Mouse (Mus musculus) liver, embryonic 14.5 days (tissue): Measurements from ENCODE around the gene Adh5. TPM values are rescaled to one million over a fixed set of nuclear protein-coding genes. Genes with fewer than 3 reads are reported as not detected.

Source experiments
- ATAC-seq: fragments of 200-750 bp; cut with Nextera tagmentation; 2 replicates; pipeline ENCODE4 v1.8.0; 2017; ENCODE audit warnings: moderate number of reproducible peaks, mild to moderate bottlenecking, moderate library complexity; ENCODE audit not compliant: insufficient read depth
- DNase-seq, 3 experiments: peaks; one replicate each; pipeline ENCODE4 v3.0.0-alpha.2; 2012 to 2013; ENCODE audit warnings: low read depth in 3 of 3, low spot score in 3 of 3
- H3K27ac ChIP-seq: fragments of 300-500 bp; sonication (generic); 2 replicates; pipeline ENCODE4 v1.5.1; 2014; ENCODE audit warnings: moderate library complexity, mild to moderate bottlenecking, control low read depth, inconsistent platforms
- H3K27me3 ChIP-seq: fragments of 300-500 bp; sonication (generic); 2 replicates; pipeline ENCODE4 v1.6.1; 2014; ENCODE audit warnings: mild to moderate bottlenecking, low read length, moderate library complexity; ENCODE audit not compliant: control insufficient read depth, insufficient read depth
- H3K36me3 ChIP-seq: fragments of 300-500 bp; sonication (generic); replicated peaks from 2 replicates; pipeline ENCODE4 v1.6.1; 2014; ENCODE audit warnings: low read depth; ENCODE audit not compliant: control insufficient read depth, insufficient read depth
- H3K4me1 ChIP-seq, 2 experiments: fragments of 200-500 bp in 1 of 2; fragments of 300-500 bp in 1 of 2; sonication (generic) in 1 of 2; replicated peaks; 2 replicates each; pipeline ENCODE4 v1.6.1; 2012 to 2014; ENCODE audit warnings: antibody characterized with exemption in 1 of 2, inconsistent platforms in 1 of 2, low read length in 1 of 2; ENCODE audit not compliant: control insufficient read depth in 2 of 2, insufficient read depth in 2 of 2
- H3K4me2 ChIP-seq: fragments of 300-500 bp; sonication (generic); 2 replicates; pipeline ENCODE4 v1.6.1; 2014; ENCODE audit warnings: low read depth, mild to moderate bottlenecking, control low read depth, moderate library complexity
- H3K4me3 ChIP-seq, 2 experiments: fragments of 200-500 bp in 1 of 2; fragments of 300-500 bp in 1 of 2; sonication (generic) in 1 of 2; 2 replicates each; pipeline ENCODE4 v1.5.1; 2012 to 2014; ENCODE audit warnings: low read depth in 2 of 2, low read length in 2 of 2, mild to moderate bottlenecking in 2 of 2, control low read depth in 1 of 2, inconsistent platforms in 1 of 2, moderate library complexity in 1 of 2; ENCODE audit not compliant: insufficient read depth in 1 of 2
- H3K9ac ChIP-seq: fragments of 300-500 bp; sonication (generic); replicated peaks from 2 replicates; pipeline ENCODE4 v1.6.1; 2014; ENCODE audit warnings: mild to moderate bottlenecking, control low read depth, moderate library complexity
- H3K9me3 ChIP-seq: fragments of 300-500 bp; sonication (generic); 2 replicates; pipeline ENCODE4 v1.6.1; 2016; ENCODE audit warnings: low read length, mixed read lengths; ENCODE audit not compliant: control insufficient read depth
- CTCF ChIP-seq: IDR thresholded peaks from 2 replicates; pipeline ENCODE4 v1.5.1; 2016; ENCODE audit warnings: antibody characterized with exemption, low read depth, control low read depth
- EP300 ChIP-seq: IDR thresholded peaks from 2 replicates; pipeline ENCODE4 v1.6.1; 2016; ENCODE audit warnings: antibody characterized with exemption, low read depth
- WGBS: fragments of 180-500 bp; shearing (Covaris S2); extraction: QIAGEN DNeasy Blood & Tissue Kit; methylation state at CpG from one replicate; pipeline ENCODE4 v1.1.7; 2014; ENCODE audit not compliant: insufficient replicate concordance; 5-methylcytosine and 5-hydroxymethylcytosine counted together
- polyA plus RNA-seq, 2 experiments: library from polyadenylated mRNA; depleted of rRNA in 1 of 2; stranded (reverse) in 1 of 2; unstranded in 1 of 2; fragments of >200 nt; fragmentation: Nextera tagmentation in 1 of 2; extraction: Ambion mirVana in 1 of 2; gene quantifications; 2 replicates each; pipeline versions ENCODE4 v1.2.1 to v1.2.3; 2012 to 2014

The Adh5 gene
- polyA plus RNA-seq, 2 experiments = 38.9 to 92.6 TPM

DNA sequence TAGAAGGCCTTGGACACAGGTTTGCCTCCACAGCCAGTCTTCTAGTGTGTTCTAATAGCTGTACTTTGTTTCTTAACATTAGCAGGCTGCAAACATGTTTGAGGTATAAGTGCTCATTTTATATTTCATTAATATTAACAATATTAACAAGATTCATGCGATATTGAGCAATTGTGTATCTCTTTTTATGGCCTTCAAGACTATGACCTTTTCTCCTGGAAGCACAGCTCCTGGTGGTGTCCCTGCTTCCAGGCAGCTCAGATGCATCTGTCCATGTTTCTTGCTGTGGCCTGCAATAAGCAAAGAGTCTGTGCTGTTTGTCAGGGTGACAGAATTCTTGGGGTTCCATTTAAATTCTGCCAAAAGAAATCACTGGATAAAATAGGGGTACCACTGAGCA, 33.3 kb upstream of the Adh5 start:
- Histone ChIP-seq H3K4me3 (no peak overlapping the region), H3K27me3 (no peaks in the 10 kb centered on the region), H3K4me1 (no peaks in the 10 kb centered on the region), H3K36me3 (no peaks in the 10 kb centered on the region), H3K9ac (no peak overlapping the region), H3K9me3 (no peaks in the 10 kb centered on the region), H3K27ac (no peak overlapping the region), H3K4me2 (no peak overlapping the region)
- DNase-seq (no peak), ATAC-seq (no peak)
- WGBS = 63% methylated on average over 1 of the region's 1 CpGs
- TF ChIP-seq CTCF (no peak), EP300 (no peak)

DNA sequence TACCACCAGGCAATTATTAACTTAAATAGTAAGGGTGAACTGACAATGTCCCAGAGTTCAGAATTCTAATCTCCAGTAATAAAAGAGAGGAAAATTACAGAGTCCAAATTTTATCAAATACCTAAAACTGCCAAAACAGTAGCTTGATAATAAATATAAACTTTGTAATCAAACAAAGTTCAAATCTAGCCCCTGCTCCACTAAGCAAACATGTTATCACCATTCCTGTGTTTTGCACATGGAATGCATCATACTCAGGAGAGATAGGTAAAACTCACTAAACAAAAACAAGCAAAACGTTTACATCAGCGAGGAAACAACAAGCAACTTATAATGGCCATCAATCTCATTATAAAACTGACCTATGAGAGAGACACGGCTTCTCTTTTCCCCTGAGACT, 32.7 kb upstream of the Adh5 start:
- TF ChIP-seq EP300 (no peak), CTCF (no peak)
- WGBS = 61% methylated on average over 3 of the region's 3 CpGs

DNA sequence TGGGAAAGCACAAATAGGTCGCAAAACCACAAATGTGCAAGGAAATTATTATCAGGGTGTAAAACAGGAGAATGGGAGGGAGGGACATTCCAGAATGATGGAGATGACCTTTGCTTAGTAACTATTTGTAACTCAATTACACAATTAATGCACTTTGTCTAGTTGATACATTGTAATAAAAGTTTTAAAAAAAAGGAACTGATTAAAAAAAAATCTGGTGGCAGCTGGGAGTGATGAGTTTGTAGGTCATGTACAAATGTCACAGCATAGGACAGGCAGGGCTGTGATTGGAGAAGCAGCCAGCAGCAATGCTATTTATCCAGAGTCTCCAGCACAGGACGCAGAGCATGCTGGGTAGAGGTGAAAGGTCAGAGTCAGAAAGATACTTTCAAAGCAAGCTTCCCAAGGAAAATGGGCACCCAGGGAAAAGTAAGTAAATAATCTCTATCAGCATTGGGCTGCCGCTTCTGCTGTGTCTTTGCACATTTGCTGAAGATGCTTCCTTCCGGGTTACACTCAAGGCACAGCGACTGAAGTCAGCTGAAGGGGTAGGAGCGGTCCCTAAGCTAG, 27.7 kb upstream of the Adh5 start, which contains the start of gene Adh4:
Gene Adh4 (plus strand): TSS at position 346 of the 570 bp plus-strand sequence.
- H3K4me2 ChIP-seq = no peak within 1 kb of the TSS
- H3K4me1 ChIP-seq = no peaks in the 10 kb centered on the region
- H3K9ac ChIP-seq = no peak within 1 kb of the TSS
- no peaks in the 10 kb centered on the region for H3K27me3 ChIP-seq
- no peak within 1 kb of the TSS for H3K27ac ChIP-seq
- H3K4me3 ChIP-seq = no peak within 1 kb of the TSS
- no peaks in the 10 kb centered on the region for H3K9me3 ChIP-seq
- DNase-seq (no peak), ATAC-seq (no peak)
- TF ChIP-seq EP300 = no peak
- no peak for TF ChIP-seq CTCF
- WGBS = 65% methylated on average over 6 of the region's 6 CpGs
- H3K36me3 ChIP-seq = no peaks in the 10 kb centered on the region

More for the DNA sequence above, 32.7 kb upstream of the Adh5 start:
- H3K4me3 ChIP-seq = no peak overlapping the region
- no peak for DNase-seq
- H3K9ac ChIP-seq = no peak overlapping the region
- no peaks in the 10 kb centered on the region for H3K9me3 ChIP-seq
- no peaks in the 10 kb centered on the region for H3K27me3 ChIP-seq
- ATAC-seq = no peak
- no peaks in the 10 kb centered on the region for H3K36me3 ChIP-seq
- no peak overlapping the region for H3K27ac ChIP-seq
- no peaks in the 10 kb centered on the region for H3K4me1 ChIP-seq
- H3K4me2 ChIP-seq = no peak overlapping the region

DNA sequence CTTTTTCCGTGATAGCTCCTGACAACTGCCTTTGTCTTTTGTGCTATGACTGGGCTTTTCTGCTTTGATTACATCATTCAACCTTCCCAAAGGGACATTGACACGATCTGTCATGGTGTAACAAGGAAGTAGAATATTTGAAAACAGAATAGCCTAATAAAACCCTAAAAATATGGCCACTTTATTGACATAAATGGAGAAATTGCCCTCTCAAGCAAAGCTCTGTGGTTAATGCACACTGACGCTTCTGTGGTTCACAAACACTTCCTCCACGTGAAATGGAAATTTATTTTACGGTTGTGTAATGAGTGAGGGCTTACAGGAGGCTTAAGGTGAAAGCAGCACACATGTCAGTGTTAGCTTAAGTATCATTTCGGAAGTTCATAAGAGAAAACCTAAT, 23.5 kb upstream of the Adh5 start:
- Histone ChIP-seq H3K4me3 (no peak overlapping the region), H3K4me2 (no peak overlapping the region), H3K36me3 (no peaks in the 10 kb centered on the region), H3K9ac (no peak overlapping the region), H3K4me1 (no peaks in the 10 kb centered on the region), H3K27ac (no peak overlapping the region), H3K27me3 (no peaks in the 10 kb centered on the region), H3K9me3 (no peaks in the 10 kb centered on the region)
- 41% methylated on average over 6 of the region's 6 CpGs for WGBS
- TF ChIP-seq EP300 = no peak
- no peak for TF ChIP-seq CTCF
- ATAC-seq (no peak), DNase-seq (no peak)

DNA sequence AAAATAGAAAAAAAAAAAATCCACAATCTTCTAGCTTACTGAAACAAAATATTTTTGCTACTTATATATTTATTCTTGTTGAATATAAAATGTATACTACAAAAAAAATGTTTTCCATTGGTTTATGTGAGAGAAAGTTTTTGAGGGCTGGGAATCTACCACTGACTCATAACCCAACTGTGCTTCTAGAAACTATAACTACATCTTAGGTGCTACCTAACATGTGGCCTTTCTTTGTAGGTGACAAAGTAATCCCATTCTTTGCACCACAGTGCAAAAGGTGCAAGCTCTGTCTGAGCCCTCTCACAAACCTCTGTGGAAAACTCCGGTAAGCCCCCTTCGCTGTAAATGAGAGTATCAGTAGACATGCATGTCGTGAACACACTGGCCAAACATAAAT, 22.5 kb upstream of the Adh5 start:
- Histone ChIP-seq H3K9me3 (no peaks in the 10 kb centered on the region), H3K4me1 (no peaks in the 10 kb centered on the region), H3K4me2 (no peak overlapping the region), H3K4me3 (no peak overlapping the region), H3K36me3 (no peaks in the 10 kb centered on the region), H3K27me3 (no peaks in the 10 kb centered on the region), H3K9ac (no peak overlapping the region), H3K27ac (no peak overlapping the region)
- ATAC-seq = no peak
- DNase-seq = no peak
- TF ChIP-seq EP300 (no peak), CTCF (no peak)
- WGBS = 71% methylated on average over 3 of the region's 3 CpGs
